Mouse (Mus musculus): ENCODE results near the gene Dcaf10. TPM values are rescaled to one million over a fixed set of nuclear protein-coding genes. Genes with fewer than 3 reads are reported as not detected.

The Dcaf10 gene
- 5.9 and 7.5 TPM in 2 replicates for polyA plus RNA-seq (2015; fragmentation: Nextera tagmentation; extraction: Ambion mirVana)

DNA sequence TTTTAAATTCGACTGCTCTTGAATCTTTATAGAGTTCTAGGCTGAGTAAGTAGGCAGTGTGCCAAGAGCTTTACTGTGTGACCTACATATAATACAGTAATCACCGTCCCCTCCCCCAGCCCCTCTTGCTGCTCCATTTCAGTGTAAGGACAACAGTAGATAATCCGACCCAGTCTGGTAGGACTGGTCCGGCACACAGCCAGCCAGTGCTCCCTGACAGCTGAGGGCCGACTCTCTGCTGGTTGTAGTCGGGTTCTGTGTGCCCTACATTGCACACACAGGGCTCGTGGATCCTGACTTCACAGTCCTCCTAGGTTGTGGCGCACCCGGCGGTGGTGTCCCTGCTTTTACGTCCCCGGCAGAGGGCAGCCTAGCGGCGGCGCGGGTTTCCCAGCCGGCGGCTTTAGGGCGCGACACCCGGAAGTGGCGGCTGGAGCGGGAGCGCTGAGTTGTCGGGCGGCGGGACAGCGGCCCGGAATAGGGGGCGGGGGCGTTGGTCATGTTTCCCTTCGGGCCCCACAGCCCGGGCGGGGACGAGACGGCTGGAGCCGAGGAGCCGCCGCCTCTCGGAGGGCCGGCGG is at the start of gene Dcaf10:
Gene Dcaf10, plus strand, starts transcription at position 433 of the 581 bp plus-strand sequence.
- Histone ChIP-seq H3K27ac (ENCODE audit: low read depth, low read length) (peak within 1 kb of the TSS; percentile 95), H3K9me3 (ENCODE audit: control insufficient read depth, low read length) (no peaks in the 10 kb centered on the region), H3K9ac (ENCODE audit: low read depth, low read length) (peak within 1 kb of the TSS; percentile 93), H3K4me3 (ENCODE audit: low read length) (peak within 1 kb of the TSS; percentile 98), H3K4me2 (ENCODE audit: low read length) (peak within 1 kb of the TSS; percentile 93), H3K4me1 (ENCODE audit: control insufficient read depth, insufficient read depth, low read depth, low read length) (peaks cover 24% of the 10 kb centered on the region), H3K36me3 (ENCODE audit: control insufficient read depth, insufficient read depth, low read length) (no peaks in the 10 kb centered on the region), H3K27me3 (replicated peaks; ENCODE audit: control insufficient read depth, insufficient read depth, low read length) (0 out of 2 replicates have a peak, but pooled peaks cover 2% of the 10 kb centered on the region)
- ATAC-seq = peak; percentile 96
- WGBS = under 1% methylated on average over 34 of the region's 42 CpGs

DNA sequence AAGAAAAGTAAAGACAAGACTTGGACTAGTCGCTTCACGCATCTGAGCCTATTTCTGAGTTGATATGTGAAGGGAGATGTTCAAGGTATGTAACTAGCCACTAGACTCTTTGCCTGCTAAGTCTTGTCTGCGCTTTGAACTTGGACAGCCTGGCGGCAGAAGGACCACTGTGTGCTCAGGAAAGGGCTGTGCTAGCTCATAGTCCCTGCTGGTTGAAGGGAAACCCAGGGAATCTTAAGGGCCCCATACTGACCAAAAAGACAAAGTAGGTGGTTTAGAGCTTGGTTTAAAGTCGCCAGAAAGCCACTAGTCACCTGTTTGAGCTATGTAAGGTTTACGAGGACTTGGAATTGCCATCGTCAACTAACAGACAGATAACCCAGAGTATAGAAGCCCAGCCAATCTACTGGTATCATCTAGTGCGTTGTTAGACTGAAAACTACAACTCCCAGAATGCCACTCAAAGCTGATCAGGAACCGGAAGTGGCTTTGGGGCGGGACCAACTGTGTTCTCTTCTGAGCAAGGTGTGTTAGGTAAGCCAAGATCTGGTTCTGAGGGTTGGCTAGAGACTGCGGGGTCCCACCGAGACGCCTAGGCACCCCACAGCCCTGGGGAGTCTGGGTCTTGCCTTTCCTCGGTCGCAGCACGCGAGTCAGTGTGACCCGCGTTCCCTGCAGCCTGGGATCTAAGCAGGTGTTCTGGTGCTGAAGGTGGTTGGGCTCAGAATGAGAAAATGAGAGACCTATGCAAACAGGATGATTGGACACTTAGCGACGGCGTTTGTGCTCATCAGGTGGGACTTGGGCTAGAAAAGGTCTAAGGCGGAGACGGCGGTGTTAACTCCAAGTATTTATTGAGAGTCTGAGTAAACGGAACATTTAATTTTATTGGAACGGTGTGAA is 45.0 kb upstream of the Dcaf10 start, which contains the start of gene Trmt10b:
Gene Trmt10b, plus strand, starts transcription at position 466 of the 903 bp plus-strand sequence.
- Histone ChIP-seq H3K4me2 (ENCODE audit: low read length) (peak within 1 kb of the TSS; percentile 85), H3K27me3 (replicated peaks; ENCODE audit: control insufficient read depth, insufficient read depth, low read length) (no peaks in the 10 kb centered on the region), H3K9me3 (ENCODE audit: control insufficient read depth, low read length) (no peaks in the 10 kb centered on the region), H3K36me3 (ENCODE audit: control insufficient read depth, insufficient read depth, low read length) (peaks cover 14% of the 10 kb centered on the region; the same call in 1 of the 2 replicates), H3K27ac (ENCODE audit: low read depth, low read length) (no peak within 1 kb of the TSS), H3K4me1 (ENCODE audit: control insufficient read depth, insufficient read depth, low read depth, low read length) (peaks cover 7% of the 10 kb centered on the region), H3K4me3 (ENCODE audit: low read length) (peak within 1 kb of the TSS; percentile 82), H3K9ac (ENCODE audit: low read depth, low read length) (peak within 1 kb of the TSS; percentile 89)
- WGBS = 21% methylated on average over 27 of the region's 27 CpGs
- peak; percentile 98 for ATAC-seq

DNA sequence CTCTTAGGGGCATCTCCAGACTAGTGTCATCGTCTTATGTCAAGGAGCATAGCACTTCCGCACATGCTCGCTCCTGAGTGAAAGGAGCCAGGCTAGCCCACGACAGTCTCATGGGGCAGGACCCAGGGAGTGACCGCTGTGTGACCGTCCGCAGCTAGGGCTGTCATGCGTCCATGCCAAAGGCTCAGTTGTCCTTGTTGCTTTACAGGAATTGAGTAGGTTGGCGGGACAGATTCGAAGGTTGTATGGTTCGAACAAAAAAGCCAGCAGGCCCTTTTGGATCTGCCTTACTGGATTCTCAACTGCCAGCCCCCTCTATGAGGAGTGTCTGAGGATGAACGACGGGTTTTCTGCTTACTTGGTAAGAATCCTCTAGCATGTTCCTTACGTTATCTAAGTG is 36.4 kb upstream of the Dcaf10 start:
- Histone ChIP-seq H3K4me1 (ENCODE audit: control insufficient read depth, insufficient read depth, low read depth, low read length) (no peaks in the 10 kb centered on the region), H3K4me3 (ENCODE audit: low read length) (no peak overlapping the region), H3K27ac (ENCODE audit: low read depth, low read length) (no peak overlapping the region), H3K9me3 (ENCODE audit: control insufficient read depth, low read length) (peaks cover 3% of the 10 kb centered on the region), H3K27me3 (replicated peaks; ENCODE audit: control insufficient read depth, insufficient read depth, low read length) (no peaks in the 10 kb centered on the region), H3K4me2 (ENCODE audit: low read length) (no peak overlapping the region), H3K36me3 (ENCODE audit: control insufficient read depth, insufficient read depth, low read length) (peaks cover 46% of the 10 kb centered on the region), H3K9ac (ENCODE audit: low read depth, low read length) (no peak overlapping the region)
- 96% methylated on average over 14 of the region's 14 CpGs for WGBS
- no peak for ATAC-seq

DNA sequence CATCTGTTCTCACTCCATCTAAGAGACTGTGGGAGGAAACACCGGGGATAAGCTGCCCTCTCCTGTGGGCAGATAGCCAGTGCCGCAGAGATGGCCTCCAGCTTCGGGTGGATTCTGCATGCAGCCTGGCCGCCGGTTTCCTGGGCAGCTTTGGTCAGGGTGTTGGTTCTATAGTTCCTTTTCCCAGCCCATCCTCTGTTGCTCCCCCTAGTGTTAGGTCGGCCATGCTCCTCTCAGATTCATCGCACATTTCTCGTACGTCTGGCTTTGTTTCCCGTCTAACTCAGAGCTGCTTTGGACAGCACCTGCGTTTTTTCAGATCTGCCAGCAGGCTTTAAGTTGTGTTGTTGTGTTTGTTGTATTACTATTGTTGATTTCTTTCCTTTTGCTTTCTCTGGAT is 33.9 kb upstream of the Dcaf10 start:
- H3K9me3 ChIP-seq (ENCODE audit: control insufficient read depth, low read length) = peaks cover 3% of the 10 kb centered on the region
- H3K36me3 ChIP-seq (ENCODE audit: control insufficient read depth, insufficient read depth, low read length) = peaks cover 35% of the 10 kb centered on the region
- H3K27me3 ChIP-seq (replicated peaks; ENCODE audit: control insufficient read depth, insufficient read depth, low read length) = no peaks in the 10 kb centered on the region
- no peak overlapping the region for H3K4me2 ChIP-seq (ENCODE audit: low read length)
- WGBS = 36% methylated on average over 11 of the region's 11 CpGs
- no peak overlapping the region for H3K4me3 ChIP-seq (ENCODE audit: low read length)
- H3K9ac ChIP-seq (ENCODE audit: low read depth, low read length) = no peak overlapping the region
- no peak overlapping the region for H3K27ac ChIP-seq (ENCODE audit: low read depth, low read length)
- no peak for ATAC-seq
- H3K4me1 ChIP-seq (ENCODE audit: control insufficient read depth, insufficient read depth, low read depth, low read length) = no peaks in the 10 kb centered on the region

DNA sequence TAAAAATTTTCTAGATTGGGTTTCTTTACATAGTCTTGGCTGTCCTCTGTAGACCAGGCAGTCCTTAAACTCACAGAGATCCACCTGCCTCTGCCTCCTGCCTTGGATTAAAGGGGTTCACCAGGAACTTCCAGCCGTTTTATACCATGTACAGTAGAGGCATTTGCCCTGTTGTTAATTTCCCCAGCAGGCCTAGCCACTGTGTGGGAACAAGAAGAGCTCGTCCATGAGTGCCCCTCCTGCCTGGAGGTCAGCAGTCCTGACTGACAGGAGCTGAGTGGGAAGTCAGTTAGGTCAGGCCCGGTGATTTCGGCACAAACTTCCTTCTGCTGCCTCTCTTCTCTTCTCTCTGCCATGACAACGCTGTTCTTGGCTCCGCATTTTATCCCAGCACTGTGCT is 33.3 kb upstream of the Dcaf10 start:
- Histone ChIP-seq H3K27ac (ENCODE audit: low read depth, low read length) (no peak overlapping the region), H3K4me3 (ENCODE audit: low read length) (no peak overlapping the region), H3K4me1 (ENCODE audit: control insufficient read depth, insufficient read depth, low read depth, low read length) (no peaks in the 10 kb centered on the region), H3K36me3 (ENCODE audit: control insufficient read depth, insufficient read depth, low read length) (peaks cover 35% of the 10 kb centered on the region), H3K27me3 (replicated peaks; ENCODE audit: control insufficient read depth, insufficient read depth, low read length) (no peaks in the 10 kb centered on the region), H3K4me2 (ENCODE audit: low read length) (no peak overlapping the region), H3K9me3 (ENCODE audit: control insufficient read depth, low read length) (peaks cover 3% of the 10 kb centered on the region), H3K9ac (ENCODE audit: low read depth, low read length) (no peak overlapping the region)
- ATAC-seq = no peak
- 91% methylated on average over 6 of the region's 6 CpGs for WGBS

DNA sequence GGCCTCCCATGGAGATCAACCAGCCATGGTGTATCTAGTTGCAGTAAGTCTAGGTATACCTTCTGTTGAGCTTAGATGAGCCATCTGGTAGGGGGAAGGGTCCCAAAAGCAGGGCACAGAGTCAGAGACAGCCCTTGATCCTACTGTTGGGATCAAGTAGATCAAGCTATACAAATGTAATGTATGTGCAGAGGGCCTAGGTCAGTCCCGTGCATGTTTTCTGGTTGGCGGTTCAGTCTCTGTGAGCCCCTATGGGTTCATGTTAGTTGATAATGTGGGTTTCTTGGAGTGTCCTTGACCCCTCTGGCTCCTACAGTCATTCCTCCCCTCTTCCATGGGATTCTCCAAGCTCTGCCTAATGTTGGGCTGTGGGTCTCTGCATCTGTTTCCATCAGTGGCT is 30.8 kb upstream of the Dcaf10 start:
- 93% methylated on average over 2 of the region's 2 CpGs for WGBS
- no peak for ATAC-seq

DNA sequence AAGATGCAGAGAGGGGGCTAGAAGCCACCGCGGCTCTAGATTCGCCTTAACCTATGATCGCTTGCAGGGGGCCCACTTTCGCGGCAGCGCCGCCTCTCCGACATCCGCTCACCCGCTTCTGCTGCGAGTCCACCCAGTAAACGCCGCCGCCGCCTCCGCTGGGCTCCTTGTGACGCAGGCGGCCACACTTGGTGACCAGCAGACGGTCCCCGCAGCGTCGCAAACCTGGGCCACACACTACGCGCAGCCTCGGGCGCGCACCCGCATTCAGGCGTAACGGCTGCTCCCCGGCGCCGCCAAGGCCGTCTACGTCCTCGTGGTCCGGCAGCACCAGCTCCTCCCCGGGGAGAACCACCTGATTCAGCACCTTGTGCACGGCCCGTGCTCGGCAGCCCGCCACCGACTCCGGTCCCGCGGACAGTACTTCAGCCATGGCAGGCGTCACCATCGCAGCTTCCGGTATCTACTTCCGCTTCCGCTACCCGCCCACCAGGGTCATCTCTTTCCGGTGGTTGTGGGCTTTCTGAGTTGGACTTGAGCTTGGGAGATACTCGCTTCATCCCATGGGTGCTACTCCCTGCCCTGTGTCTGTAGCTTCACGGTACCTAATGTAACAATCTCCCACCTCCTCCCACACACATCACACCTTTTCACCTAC is 21.6 kb upstream of the Dcaf10 start:
- peaks cover 9% of the 10 kb centered on the region for H3K4me1 ChIP-seq (ENCODE audit: control insufficient read depth, insufficient read depth, low read depth, low read length)
- ATAC-seq = peak; percentile 95

More for the DNA sequence above, 30.8 kb upstream of the Dcaf10 start:
- H3K27ac ChIP-seq (ENCODE audit: low read depth, low read length) = no peak overlapping the region
- H3K4me2 ChIP-seq (ENCODE audit: low read length) = no peak overlapping the region
- H3K4me1 ChIP-seq (ENCODE audit: control insufficient read depth, insufficient read depth, low read depth, low read length) = no peaks in the 10 kb centered on the region
- H3K9ac ChIP-seq (ENCODE audit: low read depth, low read length) = no peak overlapping the region
- H3K36me3 ChIP-seq (ENCODE audit: control insufficient read depth, insufficient read depth, low read length) = peaks cover 35% of the 10 kb centered on the region
- no peak overlapping the region for H3K4me3 ChIP-seq (ENCODE audit: low read length)
- no peaks in the 10 kb centered on the region for H3K9me3 ChIP-seq (ENCODE audit: control insufficient read depth, low read length)
- no peaks in the 10 kb centered on the region for H3K27me3 ChIP-seq (replicated peaks; ENCODE audit: control insufficient read depth, insufficient read depth, low read length)

DNA sequence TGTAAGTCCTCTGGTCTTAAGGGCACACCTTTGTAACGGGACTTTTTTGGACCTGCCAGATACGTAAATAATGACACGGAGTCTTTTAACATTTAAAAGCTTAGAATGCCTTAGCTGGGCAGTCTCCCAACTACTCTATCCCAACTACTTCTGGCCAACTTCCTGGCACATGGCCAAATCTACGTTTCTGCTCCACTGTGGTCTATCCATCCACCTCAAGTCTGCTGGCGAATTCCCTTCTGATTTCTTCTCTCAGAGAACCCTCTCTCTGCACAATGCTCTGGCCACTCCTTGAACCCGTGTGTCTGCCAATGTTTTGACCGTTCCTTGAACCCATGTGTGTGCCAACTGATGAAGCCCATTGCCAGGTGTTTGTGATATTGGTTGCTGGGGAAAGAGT is 10.8 kb upstream of the Dcaf10 start:
- Histone ChIP-seq H3K27me3 (replicated peaks; ENCODE audit: control insufficient read depth, insufficient read depth, low read length) (no peaks in the 10 kb centered on the region), H3K27ac (ENCODE audit: low read depth, low read length) (no peak overlapping the region), H3K4me1 (ENCODE audit: control insufficient read depth, insufficient read depth, low read depth, low read length) (no peaks in the 10 kb centered on the region), H3K36me3 (ENCODE audit: control insufficient read depth, insufficient read depth, low read length) (no peaks in the 10 kb centered on the region), H3K4me2 (ENCODE audit: low read length) (no peak overlapping the region), H3K4me3 (ENCODE audit: low read length) (no peak overlapping the region), H3K9ac (ENCODE audit: low read depth, low read length) (no peak overlapping the region), H3K9me3 (ENCODE audit: control insufficient read depth, low read length) (no peaks in the 10 kb centered on the region)
- WGBS = 70% methylated on average over 7 of the region's 7 CpGs
- no peak for ATAC-seq

More for the DNA sequence above, 21.6 kb upstream of the Dcaf10 start:
- Histone ChIP-seq H3K27ac (ENCODE audit: low read depth, low read length) (peak overlapping the region; percentile 82), H3K4me3 (ENCODE audit: low read length) (peak overlapping the region; percentile 92), H3K9me3 (ENCODE audit: control insufficient read depth, low read length) (no peaks in the 10 kb centered on the region), H3K36me3 (ENCODE audit: control insufficient read depth, insufficient read depth, low read length) (peaks cover 8% of the 10 kb centered on the region; the same call in 1 of the 2 replicates), H3K4me2 (ENCODE audit: low read length) (peak overlapping the region; percentile 65), H3K27me3 (replicated peaks; ENCODE audit: control insufficient read depth, insufficient read depth, low read length) (peaks cover 12% of the 10 kb centered on the region), H3K9ac (ENCODE audit: low read depth, low read length) (peak overlapping the region; percentile 90)
- under 1% methylated on average over 56 of the region's 56 CpGs for WGBS

DNA sequence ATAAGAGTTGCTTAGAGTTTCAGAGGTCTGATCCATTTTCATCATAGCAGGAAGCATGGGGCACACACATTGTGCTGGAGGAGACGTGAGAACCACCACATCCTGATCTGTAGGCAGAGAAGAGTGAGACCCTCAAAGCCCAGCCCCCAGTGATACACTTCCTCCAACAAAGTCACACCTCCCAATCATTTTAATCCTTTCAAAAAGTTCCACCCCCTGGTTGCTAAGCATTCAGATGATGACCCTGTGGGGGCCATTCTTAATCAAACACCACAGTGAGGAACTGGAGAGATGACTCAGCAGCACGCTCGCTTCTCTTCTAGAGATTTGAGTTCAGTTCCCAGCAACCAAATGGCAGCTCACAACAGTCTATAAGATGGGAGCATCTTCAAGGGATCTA is 9.4 kb upstream of the Dcaf10 start:
- Histone ChIP-seq H3K27me3 (replicated peaks; ENCODE audit: control insufficient read depth, insufficient read depth, low read length) (no peaks in the 10 kb centered on the region), H3K9me3 (ENCODE audit: control insufficient read depth, low read length) (no peaks in the 10 kb centered on the region), H3K27ac (ENCODE audit: low read depth, low read length) (no peak overlapping the region), H3K4me1 (ENCODE audit: control insufficient read depth, insufficient read depth, low read depth, low read length) (no peaks in the 10 kb centered on the region), H3K4me3 (ENCODE audit: low read length) (no peak overlapping the region), H3K36me3 (ENCODE audit: control insufficient read depth, insufficient read depth, low read length) (no peaks in the 10 kb centered on the region), H3K4me2 (ENCODE audit: low read length) (no peak overlapping the region), H3K9ac (ENCODE audit: low read depth, low read length) (no peak overlapping the region)
- WGBS = 59% methylated on average over 3 of the region's 3 CpGs
- ATAC-seq = no peak
